Mouse (Mus musculus) heart, adult 2 months (tissue): Measurements from ENCODE around the gene Mcts2.

Experiments used
- CTCF ChIP-seq: fragments of 200-600 bp; IDR thresholded peaks from 2 replicates; pipeline ENCODE4 v1.8.1; 2022; ENCODE audit warnings: antibody characterized with exemption, mild to moderate bottlenecking, moderate library complexity
- EP300 ChIP-seq: fragments of 200-500 bp; IDR thresholded peaks from 2 replicates; pipeline ENCODE4 v1.6.1; 2011; ENCODE audit warnings: low read depth, low read length, control low read depth; ENCODE audit not compliant: insufficient read depth
- POLR2A ChIP-seq: fragments of 200-500 bp; IDR thresholded peaks from 2 replicates; pipeline ENCODE4 v1.6.1; 2011; ENCODE audit warnings: mild to moderate bottlenecking, low read depth, low read length, control low read depth; ENCODE audit not compliant: insufficient read depth

- no peak for TF ChIP-seq EP300
- no peak for TF ChIP-seq CTCF
- TF ChIP-seq POLR2A, result no peak
These were observed 16.9 kb downstream of the Mcts2 start for GRCm38 (mm10) chr2:152703596-152704255.
